Mouse (Mus musculus) liver, embryonic 14 days (tissue): ENCODE data around the gene Nbeal1. TPM values are rescaled to one million over a fixed set of nuclear protein-coding genes. Genes with fewer than 3 reads are reported as not detected.

Source experiments
- polyA plus RNA-seq: library from polyadenylated mRNA; depleted of rRNA; stranded (reverse); fragments of >200 nt; gene quantifications from 2 replicates; pipeline ENCODE4 v1.2.3, GENCODE M21; 2012; rRNA removed

Nbeal1 gene
- 0.77 and 0.80 TPM in 2 replicates for polyA plus RNA-seq

DNA sequence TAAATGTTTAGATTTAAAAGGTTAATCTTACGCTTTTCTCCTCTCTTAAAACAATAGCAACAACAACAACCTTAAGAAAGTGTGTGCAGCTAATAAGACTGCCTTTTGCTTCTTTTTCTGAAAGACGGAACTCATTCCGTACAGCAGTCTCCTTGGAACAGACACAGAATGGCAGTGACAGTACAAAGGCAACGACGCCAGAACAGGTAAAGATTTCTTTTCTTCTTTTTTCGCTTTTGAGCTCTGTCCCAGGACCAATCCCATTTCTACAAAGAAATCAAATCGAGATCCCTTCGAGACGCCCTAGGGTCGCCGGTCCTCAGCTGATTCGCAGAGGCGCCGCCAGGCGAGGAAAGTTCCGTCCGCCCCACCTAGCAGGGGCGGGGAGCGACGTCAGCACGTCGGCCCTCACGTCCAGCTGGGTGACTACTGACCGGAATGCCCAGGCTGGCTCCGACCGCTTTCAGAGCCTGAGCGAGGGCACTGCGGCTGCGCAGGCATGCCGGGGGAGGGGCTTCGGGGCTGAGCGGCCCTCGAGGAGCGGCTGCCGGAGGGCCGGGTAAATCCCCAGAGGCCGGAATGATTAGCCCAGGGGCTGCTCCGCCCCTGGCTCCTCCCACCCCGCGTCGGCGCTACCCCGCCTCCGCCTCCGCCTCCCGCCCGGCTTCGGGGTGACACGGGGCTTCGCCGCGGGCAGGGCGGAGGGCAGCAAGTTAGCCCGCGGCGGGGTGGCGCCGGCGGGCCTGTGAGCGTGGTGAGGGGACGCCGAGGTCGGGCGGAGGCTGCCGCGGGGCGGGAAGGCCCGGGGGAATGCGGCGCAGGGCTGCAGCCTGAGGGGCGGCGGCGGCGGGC, at the start of gene Nbeal1:
TSS of gene Nbeal1 (plus strand) at position 668 of the 852 bp plus-strand sequence.

DNA sequence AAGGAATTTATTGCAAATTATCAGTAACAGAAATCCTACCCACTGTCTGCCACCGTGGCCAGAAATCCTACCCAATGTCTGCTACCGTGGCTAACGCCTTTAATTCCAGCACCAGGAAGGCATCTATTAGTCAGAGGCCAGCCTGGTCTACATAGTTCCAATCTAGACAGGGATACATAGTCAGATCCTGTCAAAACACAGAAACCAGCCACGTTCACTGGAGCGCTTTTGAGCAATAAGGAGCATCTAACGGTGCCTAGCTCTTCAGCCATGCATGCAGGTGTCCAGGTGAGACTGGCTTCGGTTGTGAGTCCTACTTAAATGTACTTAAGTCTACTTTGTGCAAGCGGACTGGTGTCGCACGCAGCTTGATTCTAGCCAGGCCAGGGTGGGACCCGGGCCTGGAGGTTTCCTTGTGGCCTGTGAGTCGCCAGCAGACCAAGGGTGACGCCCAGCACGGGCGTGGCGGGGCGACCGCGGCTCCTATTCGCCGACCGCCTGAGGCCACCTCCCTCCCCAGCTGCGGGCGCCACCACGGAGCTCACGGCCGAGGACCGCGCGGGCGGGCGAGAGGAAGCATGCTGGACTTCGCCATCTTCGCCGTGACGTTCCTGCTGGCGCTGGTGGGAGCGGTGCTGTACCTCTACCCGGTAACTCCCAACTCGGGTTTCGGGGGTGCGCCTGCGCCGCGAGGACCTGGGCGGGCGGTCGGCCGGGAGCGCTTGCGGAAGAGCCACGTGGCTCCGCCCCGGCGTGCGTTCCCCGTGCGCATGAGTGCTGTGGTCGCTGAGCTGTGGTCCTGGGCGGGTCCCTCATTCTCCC, 162.6 kb downstream of the Nbeal1 start, which contains the start of gene Cyp20a1:
TSS of gene Cyp20a1 (plus strand) at position 516 of the 822 bp plus-strand sequence.

Other genes starting within 250 kb of the Nbeal1 start
- gene Ica1l, start 137.4 kb upstream of the Nbeal1 start, polyA plus RNA-seq = 0.22 and 0.27 TPM in 2 replicates
- 1.6 and 1.8 TPM in 2 replicates for gene Carf, start 82.4 kb upstream of the Nbeal1 start, polyA plus RNA-seq
- 15.9 and 18.8 TPM in 2 replicates for gene Wdr12, start 82.0 kb upstream of the Nbeal1 start, polyA plus RNA-seq
- gene Cyp20a1, start 162.7 kb downstream of the Nbeal1 start, polyA plus RNA-seq = 8.9 and 10.4 TPM in 2 replicates
- 2.1 and 2.4 TPM in 2 replicates for gene Abi2, start 229.0 kb downstream of the Nbeal1 start, polyA plus RNA-seq